Mouse (Mus musculus): ENCODE results near the gene Tmem170.

DNA sequence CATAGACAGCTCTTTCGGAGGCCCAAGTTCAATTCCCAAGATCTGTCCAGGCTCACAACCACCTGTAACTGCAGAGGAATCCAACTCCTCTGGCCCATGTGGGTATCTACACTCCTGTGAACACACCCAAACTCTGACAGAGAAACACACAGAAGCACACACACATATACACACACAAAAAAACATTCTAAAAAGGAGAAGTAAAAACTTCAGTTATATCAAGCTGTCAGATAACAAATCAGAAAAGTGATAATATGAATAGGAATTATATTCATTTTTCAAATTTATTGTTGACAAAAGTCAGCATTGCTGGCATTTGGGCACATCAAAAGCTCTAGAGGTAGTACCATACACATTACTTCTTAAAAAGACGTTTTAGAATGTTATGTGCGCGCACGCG is 29.8 kb downstream of the Tmem170 start:
- TF ChIP-seq GATA1 (IDR thresholded peaks at IDR 0.05; ENCODE audit: borderline replicate concordance, low read length) (no peak), FLI1 (IDR thresholded peaks at IDR 0.05; ENCODE audit: low read length) (no peak)
